Mouse (Mus musculus): ENCODE measurements around the gene Nek2.

The Nek2 gene

GRCm38 (mm10) chr1:191814935-191815334 lies 6.3 kb upstream of the Nek2 start:
- DNase-seq, result no peak

- DNase-seq, result no peak
These were observed 4.6 kb upstream of the Nek2 start for GRCm38 (mm10) chr1:191816596-191816995.

GRCm38 (mm10) chr1:191817418-191818144 lies 3.7 kb upstream of the Nek2 start:
- DNase-seq, result peak; percentile 87

- no peak for DNase-seq
These were observed 3.1 kb upstream of the Nek2 start for GRCm38 (mm10) chr1:191818145-191818631.

- DNase-seq, result no peak
These were observed 2.2 kb upstream of the Nek2 start for GRCm38 (mm10) chr1:191819026-191819425.

- no peak for DNase-seq
These were observed 306 bp upstream of the Nek2 start for GRCm38 (mm10) chr1:191820951-191821325.

GRCm38 (mm10) chr1:191829124-191829523 lies 7.9 kb downstream of the Nek2 start:
- DNase-seq, result no peak

- DNase-seq, result no peak
These were observed 12.2 kb downstream of the Nek2 start for GRCm38 (mm10) chr1:191833396-191833795.

GRCm38 (mm10) chr1:191834825-191835224 lies 13.6 kb downstream of the Nek2 start:
- DNase-seq, result peak; percentile 48

GRCm38 (mm10) chr1:191836318-191836985 lies 15.2 kb downstream of the Nek2 start:
- no peak for DNase-seq

- DNase-seq, result no peak
These were observed 16.4 kb downstream of the Nek2 start for GRCm38 (mm10) chr1:191837691-191838090.

- DNase-seq, result no peak
These were observed 17.9 kb downstream of the Nek2 start for GRCm38 (mm10) chr1:191838994-191839741.

GRCm38 (mm10) chr1:191840774-191841565 lies 19.7 kb downstream of the Nek2 start:
- DNase-seq, result no peak

GRCm38 (mm10) chr1:191842247-191842646 lies 21.0 kb downstream of the Nek2 start:
- no peak for DNase-seq

GRCm38 (mm10) chr1:191846667-191847066 lies 25.4 kb downstream of the Nek2 start:
- no peak for DNase-seq

GRCm38 (mm10) chr1:191849501-191849900 lies 28.3 kb downstream of the Nek2 start:
- DNase-seq, result no peak

- no peak for DNase-seq
These were observed 32.2 kb downstream of the Nek2 start for GRCm38 (mm10) chr1:191853442-191853841.

GRCm38 (mm10) chr1:191854716-191855115 lies 33.5 kb downstream of the Nek2 start:
- no peak for DNase-seq

GRCm38 (mm10) chr1:191855136-191855878 lies 34.1 kb downstream of the Nek2 start:
- DNase-seq, result no peak

GRCm38 (mm10) chr1:191856886-191857651 lies 35.8 kb downstream of the Nek2 start:
- peak; percentile 8 for DNase-seq

GRCm38 (mm10) chr1:191858136-191858535 lies 36.9 kb downstream of the Nek2 start:
- DNase-seq, result no peak

Measured in cerebellum, adult 9-11 months (tissue).